Mouse (Mus musculus) liver, embryonic 14.5 days (tissue): ENCODE measurements around the gene Amd2. TPM values are rescaled to one million over a fixed set of nuclear protein-coding genes. Genes with fewer than 3 reads are reported as not detected.

ENCODE experiments used
- ATAC-seq: fragments of 200-750 bp; cut with Nextera tagmentation; 2 replicates; pipeline ENCODE4 v1.8.0; 2017; ENCODE audit warnings: moderate number of reproducible peaks, mild to moderate bottlenecking, moderate library complexity; ENCODE audit not compliant: insufficient read depth
- DNase-seq, 3 experiments: peaks; one replicate each; pipeline ENCODE4 v3.0.0-alpha.2; 2012 to 2013; ENCODE audit warnings: low read depth in 3 of 3, low spot score in 3 of 3
- H3K27ac ChIP-seq: fragments of 300-500 bp; sonication (generic); 2 replicates; pipeline ENCODE4 v1.5.1; 2014; ENCODE audit warnings: moderate library complexity, mild to moderate bottlenecking, control low read depth, inconsistent platforms
- H3K27me3 ChIP-seq: fragments of 300-500 bp; sonication (generic); 2 replicates; pipeline ENCODE4 v1.6.1; 2014; ENCODE audit warnings: mild to moderate bottlenecking, low read length, moderate library complexity; ENCODE audit not compliant: control insufficient read depth, insufficient read depth
- H3K36me3 ChIP-seq: fragments of 300-500 bp; sonication (generic); replicated peaks from 2 replicates; pipeline ENCODE4 v1.6.1; 2014; ENCODE audit warnings: low read depth; ENCODE audit not compliant: control insufficient read depth, insufficient read depth
- H3K4me1 ChIP-seq, 2 experiments: fragments of 200-500 bp in 1 of 2; fragments of 300-500 bp in 1 of 2; sonication (generic) in 1 of 2; replicated peaks; 2 replicates each; pipeline ENCODE4 v1.6.1; 2012 to 2014; ENCODE audit warnings: antibody characterized with exemption in 1 of 2, inconsistent platforms in 1 of 2, low read length in 1 of 2; ENCODE audit not compliant: control insufficient read depth in 2 of 2, insufficient read depth in 2 of 2
- H3K4me2 ChIP-seq: fragments of 300-500 bp; sonication (generic); 2 replicates; pipeline ENCODE4 v1.6.1; 2014; ENCODE audit warnings: low read depth, mild to moderate bottlenecking, control low read depth, moderate library complexity
- H3K4me3 ChIP-seq, 2 experiments: fragments of 200-500 bp in 1 of 2; fragments of 300-500 bp in 1 of 2; sonication (generic) in 1 of 2; 2 replicates each; pipeline ENCODE4 v1.5.1; 2012 to 2014; ENCODE audit warnings: low read depth in 2 of 2, low read length in 2 of 2, mild to moderate bottlenecking in 2 of 2, control low read depth in 1 of 2, inconsistent platforms in 1 of 2, moderate library complexity in 1 of 2; ENCODE audit not compliant: insufficient read depth in 1 of 2
- H3K9ac ChIP-seq: fragments of 300-500 bp; sonication (generic); replicated peaks from 2 replicates; pipeline ENCODE4 v1.6.1; 2014; ENCODE audit warnings: mild to moderate bottlenecking, control low read depth, moderate library complexity
- H3K9me3 ChIP-seq: fragments of 300-500 bp; sonication (generic); 2 replicates; pipeline ENCODE4 v1.6.1; 2016; ENCODE audit warnings: low read length, mixed read lengths; ENCODE audit not compliant: control insufficient read depth
- CTCF ChIP-seq: IDR thresholded peaks from 2 replicates; pipeline ENCODE4 v1.5.1; 2016; ENCODE audit warnings: antibody characterized with exemption, low read depth, control low read depth
- EP300 ChIP-seq: IDR thresholded peaks from 2 replicates; pipeline ENCODE4 v1.6.1; 2016; ENCODE audit warnings: antibody characterized with exemption, low read depth
- WGBS: fragments of 180-500 bp; shearing (Covaris S2); extraction: QIAGEN DNeasy Blood & Tissue Kit; methylation state at CpG from one replicate; pipeline ENCODE4 v1.1.7; 2014; ENCODE audit not compliant: insufficient replicate concordance; 5-methylcytosine and 5-hydroxymethylcytosine counted together
- polyA plus RNA-seq, 2 experiments: library from polyadenylated mRNA; depleted of rRNA in 1 of 2; stranded (reverse) in 1 of 2; unstranded in 1 of 2; fragments of >200 nt; fragmentation: Nextera tagmentation in 1 of 2; extraction: Ambion mirVana in 1 of 2; gene quantifications; 2 replicates each; pipeline versions ENCODE4 v1.2.1 to v1.2.3; 2012 to 2014

Gene Amd2
- polyA plus RNA-seq (2012; rRNA removed): 0.33 and 0.47 TPM in 2 replicates
- 3.1 and 4.0 TPM in 2 replicates for polyA plus RNA-seq (2014; fragmentation: Nextera tagmentation; extraction: Ambion mirVana)

GRCm38 (mm10) chr10:35711792-35712191 is at the start of gene Amd2:
Gene Amd2, minus strand, starts transcription at chr10:35711892.
- ATAC-seq (no peak), DNase-seq (no peak)
- no peaks in the 10 kb centered on the region for H3K9me3 ChIP-seq
- no peak within 1 kb of the TSS for H3K9ac ChIP-seq
- H3K4me3 ChIP-seq: no peak within 1 kb of the TSS
- H3K36me3 ChIP-seq: no peaks in the 10 kb centered on the region
- H3K27ac ChIP-seq: no peak within 1 kb of the TSS
- no peak within 1 kb of the TSS for H3K4me2 ChIP-seq
- TF ChIP-seq EP300 (no peak), CTCF (no peak)
- WGBS: 77% methylated on average over 8 of the region's 8 CpGs
- no peaks in the 10 kb centered on the region for H3K4me1 ChIP-seq
- no peaks in the 10 kb centered on the region for H3K27me3 ChIP-seq

DNA sequence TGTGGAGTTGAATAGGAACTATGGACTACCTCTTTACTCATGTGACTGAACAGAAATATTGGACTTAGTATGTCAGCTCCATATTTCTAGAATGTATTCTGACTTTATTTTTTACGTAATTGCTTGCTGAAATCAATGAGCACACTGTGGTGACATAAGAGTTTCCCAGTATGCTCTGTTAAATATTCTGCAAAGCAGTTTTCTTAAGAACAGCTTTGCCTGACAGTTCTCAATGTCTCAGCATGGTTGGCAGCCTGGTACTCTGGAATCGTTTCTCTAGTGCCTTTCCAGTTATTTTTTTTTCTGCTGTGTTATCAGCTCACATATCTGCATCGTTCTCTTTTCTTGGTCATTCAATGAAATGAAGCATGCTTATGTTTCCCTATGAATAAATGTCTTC is 49.6 kb upstream of the Amd2 start:
- TF ChIP-seq EP300 (no peak), CTCF (no peak)
- 45% methylated on average over 3 of the region's 3 CpGs for WGBS
- Histone ChIP-seq H3K27ac (no peak overlapping the region), H3K27me3 (no peaks in the 10 kb centered on the region), H3K4me2 (no peak overlapping the region), H3K4me1 (no peaks in the 10 kb centered on the region), H3K9ac (no peak overlapping the region), H3K36me3 (no peaks in the 10 kb centered on the region), H3K9me3 (no peaks in the 10 kb centered on the region), H3K4me3 (no peak overlapping the region)
- DNase-seq (no peak), ATAC-seq (no peak)

- Histone ChIP-seq H3K4me3 (no peak overlapping the region), H3K27ac (no peak overlapping the region), H3K27me3 (no peaks in the 10 kb centered on the region), H3K4me1 (no peaks in the 10 kb centered on the region), H3K36me3 (no peaks in the 10 kb centered on the region), H3K4me2 (no peak overlapping the region), H3K9ac (no peak overlapping the region), H3K9me3 (no peaks in the 10 kb centered on the region)
- 67% methylated on average over 2 of the region's 2 CpGs for WGBS
- DNase-seq (peak; percentile 0 to 13 (median 7)), ATAC-seq (no peak)
- no peak for TF ChIP-seq CTCF
- no peak for TF ChIP-seq EP300
These were observed 25.9 kb upstream of the Amd2 start for GRCm38 (mm10) chr10:35737639-35738038.

GRCm38 (mm10) chr10:35714266-35714665 is 2.6 kb upstream of the Amd2 start:
- Histone ChIP-seq H3K4me3 (no peak overlapping the region), H3K9ac (no peak overlapping the region), H3K36me3 (no peaks in the 10 kb centered on the region), H3K4me2 (no peak overlapping the region), H3K27me3 (no peaks in the 10 kb centered on the region), H3K9me3 (no peaks in the 10 kb centered on the region), H3K27ac (no peak overlapping the region), H3K4me1 (no peaks in the 10 kb centered on the region)
- ATAC-seq (no peak), DNase-seq (no peak)
- TF ChIP-seq EP300 (no peak), CTCF (no peak)
